Mouse (Mus musculus): Measurements from ENCODE around the gene Spata18.

The Spata18 gene

DNA sequence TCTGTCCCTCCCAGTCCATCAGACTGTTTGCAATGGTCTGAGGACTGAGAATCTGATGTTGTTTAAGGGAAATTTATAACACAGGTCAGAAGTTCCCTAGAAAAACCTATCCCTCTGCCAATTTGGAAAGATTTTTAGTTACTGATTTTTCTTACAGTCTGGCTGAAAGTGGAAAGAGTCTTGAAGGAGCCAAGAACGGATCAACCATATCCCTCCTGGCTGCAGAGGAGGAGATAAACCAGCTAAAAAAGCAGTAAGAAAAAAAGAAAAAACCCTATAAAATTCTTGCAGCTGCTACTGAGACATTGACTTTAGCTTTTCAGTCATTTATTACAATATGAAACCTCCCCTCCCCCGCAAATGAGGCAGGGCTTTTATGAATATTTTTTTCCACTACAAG lies 15.5 kb downstream of the Spata18 start:
- DNase-seq (ENCODE audit: low spot score): no peak

GRCm38 (mm10) chr5:73667877-73668276 lies 16.7 kb downstream of the Spata18 start:
- DNase-seq (ENCODE audit: low spot score): no peak

DNA sequence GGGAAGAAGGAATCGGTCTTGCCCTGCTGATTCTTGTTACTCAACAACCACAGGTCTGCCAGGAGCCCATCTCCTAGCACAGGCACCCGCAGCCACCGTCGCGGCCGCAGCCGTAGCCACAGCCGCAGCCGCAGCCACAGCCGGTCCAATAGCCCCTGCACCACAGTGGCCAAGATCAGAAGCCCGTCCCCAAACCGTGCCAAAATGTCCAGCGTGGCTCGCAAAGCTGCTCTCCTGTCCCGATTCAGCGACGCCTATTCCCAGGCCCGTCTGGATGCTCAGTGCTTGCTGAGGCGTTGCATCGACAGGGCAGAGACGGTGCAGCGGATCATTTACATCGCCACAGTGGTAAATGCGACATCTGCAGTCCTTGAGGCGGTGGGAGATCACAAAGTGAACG lies 18.2 kb downstream of the Spata18 start:
- no peak for DNase-seq (ENCODE audit: low spot score)

- DNase-seq (ENCODE audit: low spot score): no peak
These were observed 24.4 kb downstream of the Spata18 start for GRCm38 (mm10) chr5:73675604-73676003.

GRCm38 (mm10) chr5:73676626-73677025 lies 25.4 kb downstream of the Spata18 start:
- no peak for DNase-seq (ENCODE audit: low spot score)

- no peak for DNase-seq (ENCODE audit: low spot score)
These were observed 32.0 kb downstream of the Spata18 start for GRCm38 (mm10) chr5:73683221-73683620.

GRCm38 (mm10) chr5:73683706-73684409 lies 32.7 kb downstream of the Spata18 start:
- DNase-seq (ENCODE audit: low spot score): no peak

GRCm38 (mm10) chr5:73686149-73686548 lies 35.0 kb downstream of the Spata18 start:
- DNase-seq (ENCODE audit: low spot score): no peak

DNA sequence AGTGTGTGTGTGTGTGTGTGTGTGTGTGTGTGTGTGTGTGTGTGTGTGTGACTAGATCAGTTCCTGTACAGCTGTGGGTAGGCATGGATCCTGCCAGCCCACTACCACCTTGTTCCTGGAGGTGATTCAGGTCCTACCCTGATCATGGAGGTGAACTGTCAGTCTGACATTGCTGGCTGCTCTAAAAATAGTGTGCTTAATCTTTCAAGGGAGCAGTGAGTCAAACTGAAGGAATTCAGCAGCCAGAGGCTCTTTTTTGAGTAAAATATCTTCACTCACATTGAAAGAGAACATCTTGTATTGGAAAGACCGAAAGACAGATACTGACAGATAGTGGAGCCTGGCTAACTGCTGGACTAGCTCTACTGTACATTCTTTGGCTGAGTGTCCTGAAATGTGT lies 37.4 kb downstream of the Spata18 start:
- no peak for DNase-seq (ENCODE audit: low spot score)

- peak; percentile 32 for DNase-seq (ENCODE audit: low spot score)
These were observed 39.0 kb downstream of the Spata18 start for GRCm38 (mm10) chr5:73690146-73690545.

DNA sequence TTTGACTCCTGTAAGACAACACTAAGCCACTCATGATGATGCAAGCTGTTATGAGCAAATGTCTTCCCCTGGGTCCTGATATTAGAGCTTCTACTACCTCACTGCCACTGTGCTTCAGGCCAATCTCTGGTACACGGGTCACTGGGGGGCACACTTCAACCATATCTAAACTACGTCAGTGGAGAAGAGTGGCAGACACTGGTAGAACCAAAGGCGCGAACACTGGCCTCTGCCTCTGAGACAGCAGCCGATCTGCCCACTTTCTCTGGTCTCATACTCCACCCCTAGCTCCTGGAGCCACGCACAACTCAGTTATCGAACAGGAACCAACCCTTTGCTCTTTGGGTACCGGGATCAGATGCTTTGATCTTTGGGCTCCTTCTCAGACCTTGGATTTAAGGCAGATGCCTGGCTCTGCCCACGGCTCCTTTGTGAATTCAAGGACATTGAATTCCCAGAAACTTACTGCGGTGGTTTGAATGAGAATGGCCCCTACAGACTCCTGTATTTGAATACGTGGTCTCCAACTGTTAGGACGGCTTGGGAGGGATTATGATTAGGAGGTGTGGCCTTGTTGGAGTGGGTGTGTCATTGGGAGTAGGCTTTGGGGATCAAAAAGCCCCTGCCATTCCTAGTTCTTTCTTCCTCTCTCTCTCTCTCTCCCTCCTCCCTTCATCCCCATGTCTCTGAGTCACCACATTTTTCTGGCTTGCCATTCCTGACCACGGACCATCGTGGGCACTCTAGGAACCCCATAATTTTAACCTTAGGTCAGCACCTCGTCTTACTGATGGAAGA lies 40.7 kb downstream of the Spata18 start:
- no peak for DNase-seq (ENCODE audit: low spot score)

GRCm38 (mm10) chr5:73693778-73694177 lies 42.6 kb downstream of the Spata18 start:
- no peak for DNase-seq (ENCODE audit: low spot score)

DNA sequence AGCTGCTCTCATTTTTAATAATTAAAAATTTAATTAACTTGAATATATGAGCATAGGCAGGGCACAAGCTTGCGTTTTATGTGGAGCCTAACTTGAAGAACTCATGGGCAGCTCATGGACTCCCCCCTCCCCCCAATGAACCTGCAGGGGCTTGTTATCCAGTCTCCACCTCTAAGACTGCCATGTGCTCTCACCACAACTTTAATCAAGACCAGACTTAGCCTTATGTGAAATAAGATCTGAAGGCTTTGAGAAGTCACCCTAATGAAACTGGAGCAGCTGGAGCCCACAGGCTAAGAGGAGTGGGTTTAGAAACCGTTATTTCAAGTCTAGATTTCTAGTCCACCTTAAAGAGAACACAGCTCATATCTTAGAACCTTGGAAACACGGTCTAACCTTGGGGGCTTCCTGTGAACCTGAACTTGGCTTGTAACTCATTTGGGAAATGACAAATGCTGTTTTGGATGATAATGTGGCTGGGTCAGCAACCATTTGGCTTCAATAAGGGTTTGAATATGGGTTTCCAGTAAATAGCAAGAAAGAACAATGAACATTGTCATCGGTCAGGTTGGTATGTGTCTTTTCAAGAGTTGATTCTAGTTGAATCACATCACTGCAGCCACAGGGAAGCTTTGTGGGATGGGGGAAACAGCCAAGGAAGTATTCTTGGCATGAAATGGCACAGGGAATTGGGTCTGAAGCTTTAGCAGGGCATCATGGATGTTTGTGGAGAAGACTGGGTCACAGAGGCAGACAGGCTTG lies 43.3 kb downstream of the Spata18 start:
- DNase-seq (ENCODE audit: low spot score): no peak

DNA sequence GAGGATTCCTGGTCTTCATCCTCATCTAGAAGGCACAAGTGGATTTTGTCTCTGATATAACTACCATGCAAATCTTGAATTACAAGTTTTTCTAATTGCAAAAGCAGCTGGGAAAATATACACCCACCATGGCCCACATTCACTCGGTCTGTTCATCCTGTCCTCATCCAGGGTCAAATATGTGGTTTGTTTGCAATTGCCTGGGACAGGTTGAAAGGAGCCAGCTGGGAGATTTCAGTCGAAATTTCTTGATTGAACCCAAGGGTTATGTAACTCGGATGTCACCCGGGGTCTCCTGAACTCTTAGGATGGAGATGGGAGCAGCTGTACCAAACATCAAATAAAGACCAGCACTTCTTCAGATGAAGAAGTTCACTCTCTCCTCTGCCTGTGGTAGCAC lies 46.5 kb downstream of the Spata18 start:
- no peak for DNase-seq (ENCODE audit: low spot score)

DNA sequence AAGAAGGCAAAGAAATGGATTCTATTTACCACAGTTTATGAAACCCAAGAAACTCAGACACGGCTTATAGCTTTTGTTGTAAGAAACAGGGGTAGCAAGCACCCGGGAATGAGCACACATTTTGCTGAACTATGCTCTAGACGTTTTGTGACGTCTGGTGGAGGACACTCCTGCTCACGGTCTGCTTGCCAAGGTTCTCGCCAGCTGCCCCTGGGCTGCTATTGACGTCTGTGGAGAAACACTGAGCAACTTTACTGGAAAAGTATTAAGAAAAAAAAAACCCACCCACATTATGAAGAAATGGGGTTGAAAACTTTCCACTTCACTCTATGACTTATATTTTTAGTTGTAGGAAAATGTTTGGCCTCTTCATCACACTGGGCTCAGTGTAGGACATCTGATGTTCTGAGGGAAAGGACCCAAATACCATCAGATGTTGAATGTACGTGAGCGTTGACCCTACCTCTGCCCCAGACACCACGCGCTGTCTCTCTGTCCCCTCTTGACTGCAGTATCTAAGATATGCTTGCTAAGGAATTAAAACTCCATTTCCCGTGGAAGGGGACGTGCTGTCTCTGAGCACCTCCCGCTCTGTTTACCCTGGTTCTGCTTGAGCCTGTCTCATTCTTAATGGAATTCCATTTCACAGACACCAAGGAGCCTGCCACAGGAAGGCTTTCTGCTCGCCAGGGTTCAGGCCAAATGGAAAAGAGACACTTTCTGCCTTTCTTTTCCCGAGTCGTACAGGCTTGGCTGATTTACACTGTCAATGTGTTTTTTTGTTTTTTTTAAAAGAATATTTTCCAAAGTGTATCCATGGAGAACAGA lies 50.1 kb downstream of the Spata18 start:
- DNase-seq (ENCODE audit: low spot score): no peak

- DNase-seq (ENCODE audit: low spot score): no peak
These were observed 50.9 kb downstream of the Spata18 start for GRCm38 (mm10) chr5:73701946-73702710.

DNA sequence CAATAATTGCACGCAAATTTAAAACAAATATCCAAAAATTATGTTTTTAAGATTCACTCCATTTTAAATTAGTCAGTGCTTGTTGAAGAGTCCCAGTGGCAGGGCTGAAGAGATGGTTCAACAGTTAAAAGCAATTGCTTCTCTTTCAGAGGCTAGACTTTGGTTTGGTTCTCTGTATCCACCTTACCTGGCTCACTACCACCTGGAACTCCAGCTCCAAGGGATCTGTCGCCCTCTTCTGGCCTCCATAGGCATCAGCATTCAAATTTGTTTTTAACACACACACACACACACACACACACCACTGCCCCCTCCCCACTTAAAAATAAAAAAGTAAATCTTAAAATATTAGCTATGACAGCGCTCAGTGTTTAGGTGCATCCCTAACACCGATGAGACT lies 51.9 kb downstream of the Spata18 start:
- DNase-seq (ENCODE audit: low spot score): no peak

DNA sequence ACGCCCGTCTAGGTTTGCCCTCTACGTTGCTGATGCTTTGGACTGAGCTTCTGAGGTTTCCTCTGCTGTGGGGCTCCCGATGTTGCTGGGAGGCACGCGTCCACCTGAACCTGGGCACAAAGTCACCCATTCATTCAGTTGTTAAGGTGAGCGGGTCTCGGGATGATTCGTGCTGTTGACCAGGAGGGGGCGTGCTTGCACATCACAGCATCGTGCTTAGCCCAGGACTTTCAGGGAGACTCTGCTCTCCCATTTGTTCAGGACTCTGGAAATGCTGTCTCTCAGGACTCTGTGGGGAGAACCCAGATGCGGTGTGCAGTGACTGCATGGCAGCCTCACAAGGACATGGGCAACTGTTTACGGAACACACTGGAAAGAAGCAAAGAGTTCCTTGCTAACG lies 53.1 kb downstream of the Spata18 start:
- DNase-seq (ENCODE audit: low spot score): no peak

DNA sequence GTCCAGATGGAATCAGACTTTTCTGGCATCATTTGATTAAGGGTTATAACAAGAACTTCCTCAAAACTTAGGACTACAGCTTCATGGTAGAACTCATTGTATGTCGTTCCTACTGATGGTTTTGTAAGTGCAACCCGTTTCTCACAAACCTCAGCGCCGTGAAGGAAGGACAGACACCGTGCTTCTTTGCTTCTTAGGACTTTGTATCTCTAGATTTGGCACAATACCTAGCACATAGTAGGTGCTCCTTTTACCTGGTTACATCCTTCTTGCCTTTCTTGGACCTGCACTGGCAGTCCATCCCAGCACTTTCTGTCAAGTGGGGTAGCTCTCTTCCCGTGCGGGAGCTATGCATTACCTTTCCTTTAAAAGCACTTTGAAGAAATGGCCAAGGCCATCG lies 53.6 kb downstream of the Spata18 start:
- DNase-seq (ENCODE audit: low spot score): no peak

- no peak for DNase-seq (ENCODE audit: low spot score)
These were observed 54.1 kb downstream of the Spata18 start for GRCm38 (mm10) chr5:73705290-73705689.

DNA sequence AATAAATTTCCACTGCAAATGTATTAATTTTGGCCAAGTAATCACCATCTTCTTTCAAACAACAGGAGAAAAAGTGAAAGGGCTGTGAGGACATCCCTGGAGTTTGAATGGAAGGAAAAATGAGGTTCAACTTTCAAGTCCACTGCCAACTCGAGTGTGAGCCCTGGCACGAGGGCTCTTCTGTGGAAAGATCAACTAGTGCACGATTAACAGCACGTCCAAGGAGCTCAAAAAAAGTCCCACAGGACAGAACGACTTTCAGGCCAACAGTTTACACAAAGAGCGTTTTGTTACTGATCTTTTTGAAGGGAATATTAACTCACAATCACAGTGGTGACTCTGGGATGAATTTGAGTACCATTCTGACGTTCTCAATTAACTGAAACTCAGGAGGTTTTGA lies 61.7 kb downstream of the Spata18 start:
- no peak for DNase-seq (ENCODE audit: low spot score)
